41 mouse cellular contexts compared by ENCODE assay signal in the genomic region with DNA sequence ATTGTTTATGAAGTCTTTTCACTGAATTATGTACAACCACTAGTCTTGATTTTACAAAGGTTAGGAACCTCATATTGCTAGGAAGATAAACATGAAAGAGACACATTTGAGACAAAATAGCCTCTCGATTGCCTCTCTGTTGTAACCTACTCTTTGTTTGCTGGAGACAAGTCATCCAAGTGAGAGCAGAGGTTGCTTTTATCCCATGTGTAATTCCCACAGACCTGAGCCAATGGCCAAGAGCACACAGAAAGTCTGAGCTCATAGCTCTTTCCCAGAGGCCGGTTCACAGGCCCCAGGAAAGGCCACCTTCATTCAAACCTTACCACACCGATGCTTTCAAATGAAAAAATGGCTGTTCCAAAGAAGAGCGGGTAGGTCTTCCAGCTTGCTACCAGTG. TPM values are rescaled to one million over a fixed set of nuclear protein-coding genes. Genes with fewer than 3 reads are reported as not detected.
"Had no signal": no experiment of that assay in that cellular context is flagged by ENCODE, and none has a peak within 500 bp of the region (broad histone marks: within the 10 kb centered on the region; RNA-seq: fewer than 3 reads in every experiment).

No protein-coding gene starts in this region.

- H3K4me1 ChIP-seq: heart, embryonic 10.5 days; heart, embryonic 12.5 days; hindbrain, embryonic 10.5 days; hindbrain, embryonic 12.5 days; intestine, embryonic 15.5 days; limb, embryonic 13.5 days; limb, embryonic 15.5 days had no signal

- H3K9me3 ChIP-seq: heart, embryonic 10.5 days; heart, embryonic 12.5 days; hindbrain, embryonic 12.5 days; intestine, embryonic 15.5 days; limb, embryonic 13.5 days; limb, embryonic 15.5 days; liver, embryonic 15.5 days had no signal

- DNase-seq: gastrocnemius, adult 2 months; gastrocnemius, postnatal 10 days; gastrocnemius, postnatal 25 days; heart, adult 18-20 months; heart, postnatal 10 days; heart, postnatal 4 days; kidney, adult 18-20 months; kidney, adult 8-10 months; kidney, postnatal 10 days; kidney, postnatal 25 days; kidney, postnatal 4 days; layer of hippocampus, postnatal 36 days; left cerebral cortex, postnatal 4 days had no signal

- H3K9ac ChIP-seq: heart, embryonic 12.5 days; hindbrain, embryonic 12.5 days; hindbrain, embryonic 14.5 days; intestine, embryonic 15.5 days; limb, embryonic 13.5 days; limb, embryonic 15.5 days; liver, embryonic 15.5 days had no signal

- H3K27me3 ChIP-seq: heart, embryonic 12.5 days; hindbrain, embryonic 12.5 days; intestine, embryonic 15.5 days; limb, embryonic 13.5 days; limb, embryonic 15.5 days; liver, embryonic 15.5 days had no signal

- H3K4me2 ChIP-seq: heart, embryonic 12.5 days; hindbrain, embryonic 12.5 days; hindbrain, embryonic 14.5 days; intestine, embryonic 15.5 days; limb, embryonic 13.5 days; limb, embryonic 15.5 days; liver, embryonic 15.5 days had no signal

- H3K36me3 ChIP-seq: heart, embryonic 10.5 days; heart, embryonic 12.5 days; hindbrain, embryonic 10.5 days; hindbrain, embryonic 12.5 days; intestine, embryonic 15.5 days; limb, embryonic 13.5 days; limb, embryonic 15.5 days had no signal

- H3K4me3 ChIP-seq: gastrocnemius, adult 2 months; heart, embryonic 10.5 days; heart, embryonic 12.5 days; hindbrain, embryonic 10.5 days; hindbrain, embryonic 12.5 days; intestine, embryonic 15.5 days; layer of hippocampus, adult 2 months; limb, embryonic 13.5 days; limb, embryonic 15.5 days; liver, embryonic 15.5 days had no signal

- H3K27ac ChIP-seq: gastrocnemius, adult 2 months; heart, embryonic 10.5 days; hindbrain, embryonic 10.5 days; hindbrain, embryonic 12.5 days; hindbrain, embryonic 14.5 days; intestine, embryonic 15.5 days; layer of hippocampus, adult 2 months; limb, embryonic 13.5 days; limb, embryonic 15.5 days had no signal

- ATAC-seq: hindbrain, embryonic 16.5 days; inflammation-experienced regulatory T-cells, adult 6 months; intestine, embryonic 15.5 days; intestine, postnatal 0 days had no signal

RNA-seq across cellular contexts. Expression of gene Slc36a2, which starts 16.4 kb away (rescaled TPM):
- polyA plus RNA-seq: intestine, postnatal 0 days had no signal

RNA-seq across cellular contexts. Expression of gene Slc36a3, which starts 17.0 kb away (rescaled TPM):
- total RNA-seq: gastrocnemius, adult 2 months; gastrocnemius, postnatal 10 days; gastrocnemius, postnatal 25 days; gastrocnemius, postnatal 4 days; granulocyte monocyte progenitor cell, adult 5-6 weeks; heart, adult 18-20 months; heart, adult 8-10 months; heart, postnatal 10 days; heart, postnatal 25 days; heart, postnatal 4 days; layer of hippocampus, adult 2 months; layer of hippocampus, postnatal 14 days; layer of hippocampus, postnatal 36 days; left cerebral cortex, adult 18-20 months; left cerebral cortex, adult 8-10 months; left cerebral cortex, postnatal 10 days; left cerebral cortex, postnatal 25 days; left cerebral cortex, postnatal 4 days had no signal
- polyA plus RNA-seq: frontal cortex, adult 2 months; heart, embryonic 10.5 days; heart, embryonic 12.5 days; heart, embryonic 14.5 days; heart, embryonic 16.5 days; hindbrain, embryonic 10.5 days; hindbrain, embryonic 12.5 days; hindbrain, embryonic 14.5 days; hindbrain, embryonic 16.5 days; intestine, embryonic 15.5 days; intestine, postnatal 0 days; kidney, embryonic 14.5 days; kidney, embryonic 16.5 days; limb, embryonic 11.5 days; limb, embryonic 13.5 days; limb, embryonic 15.5 days; liver, embryonic 15.5 days had no signal
